Mouse (Mus musculus) embryonic facial prominence, embryonic 15.5 days (tissue): ENCODE measurements at regions not wholly inside any gene's neighbourhood (a gene's known extent, or its start where the extent isn't known, plus 50 kb on each side); places are given as distances from the start of the nearest gene placed in this dataset.

Experiments
- ATAC-seq: fragments of 200-750 bp; cut with Nextera tagmentation; 2 replicates; pipeline ENCODE4 v1.8.0; 2017; ENCODE audit warnings: low read depth, moderate TSS enrichment; ENCODE audit not compliant: insufficient number of reproducible peaks, low FRiP score, low TSS enrichment
- H3K27ac ChIP-seq: fragments of 300-500 bp; sonication (generic); replicated peaks from 2 replicates; pipeline ENCODE4 v1.5.1; 2015; ENCODE audit warnings: mild to moderate bottlenecking, inconsistent platforms
- H3K27me3 ChIP-seq: fragments of 300-500 bp; sonication (generic); 2 replicates; pipeline ENCODE4 v1.6.1; 2015; ENCODE audit warnings: inconsistent platforms
- H3K36me3 ChIP-seq: fragments of 300-500 bp; sonication (generic); 2 replicates; pipeline ENCODE4 v1.6.1; 2015; ENCODE audit warnings: mild to moderate bottlenecking, inconsistent platforms
- H3K4me1 ChIP-seq: fragments of 300-500 bp; sonication (generic); 2 replicates; pipeline ENCODE4 v1.6.1; 2015; ENCODE audit warnings: inconsistent platforms
- H3K4me2 ChIP-seq: fragments of 300-500 bp; sonication (generic); replicated peaks from 2 replicates; pipeline ENCODE4 v1.6.1; 2015; ENCODE audit warnings: mild to moderate bottlenecking, inconsistent platforms
- H3K4me3 ChIP-seq: fragments of 300-500 bp; sonication (generic); replicated peaks from 2 replicates; pipeline ENCODE4 v1.5.1; 2015; ENCODE audit warnings: mild to moderate bottlenecking, inconsistent platforms
- H3K9ac ChIP-seq: fragments of 300-500 bp; sonication (generic); 2 replicates; pipeline ENCODE4 v1.6.1; 2015; ENCODE audit warnings: inconsistent platforms
- H3K9me3 ChIP-seq: fragments of 300-500 bp; sonication (generic); replicated peaks from 2 replicates; pipeline ENCODE4 v1.6.1; 2016; ENCODE audit warnings: inconsistent platforms
- WGBS: fragments of 180-500 bp; shearing (Covaris S2); methylation state at CpG from one replicate; pipeline ENCODE4 v1.1.7; 2015; 5-methylcytosine and 5-hydroxymethylcytosine counted together

DNA sequence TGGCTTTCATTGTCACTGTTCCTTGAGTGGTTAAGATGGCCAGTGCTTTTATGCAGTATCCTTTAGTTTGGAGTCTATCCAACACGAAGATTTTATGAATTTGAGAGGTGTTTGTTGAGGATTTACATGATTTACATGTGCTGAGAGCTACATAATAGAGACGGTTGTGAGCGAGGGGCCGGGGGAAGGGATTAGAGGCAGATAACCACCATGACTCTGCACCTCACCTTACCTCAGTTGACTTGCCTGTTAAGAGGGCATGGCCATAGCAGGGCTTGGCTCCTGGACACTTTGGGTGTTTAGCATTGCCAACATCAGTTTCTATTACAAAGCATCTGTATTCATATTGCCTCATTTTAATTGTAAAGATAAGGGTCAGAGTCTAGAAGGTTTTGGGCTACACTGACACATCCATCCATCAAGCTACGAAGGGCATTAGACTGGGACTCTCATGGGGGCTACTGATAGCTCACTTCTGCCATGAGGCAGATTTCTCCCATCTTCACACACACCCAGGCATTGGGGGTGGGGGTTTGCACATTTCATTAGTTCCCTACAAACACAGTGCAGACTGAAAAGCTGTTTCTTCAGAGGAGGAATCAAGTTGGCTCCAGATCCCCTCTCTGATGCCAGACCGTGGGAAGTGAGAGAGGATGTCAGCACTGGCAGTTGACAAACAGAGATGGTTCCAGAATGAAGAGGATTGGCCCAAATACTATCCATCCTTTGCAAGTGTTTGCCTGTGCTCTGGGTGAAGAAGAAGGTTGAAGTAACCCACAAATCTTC is 139.9 kb downstream of the Gm11011 start:
- Histone ChIP-seq H3K27me3 (no peaks in the 10 kb centered on the region), H3K4me2 (no peak overlapping the region), H3K9me3 (no peaks in the 10 kb centered on the region), H3K36me3 (no peaks in the 10 kb centered on the region), H3K9ac (no peak overlapping the region), H3K4me3 (no peak overlapping the region), H3K4me1 (no peaks in the 10 kb centered on the region), H3K27ac (no peak overlapping the region)
- ATAC-seq = no peak
- WGBS = 80% methylated on average over 6 of the region's 6 CpGs

DNA sequence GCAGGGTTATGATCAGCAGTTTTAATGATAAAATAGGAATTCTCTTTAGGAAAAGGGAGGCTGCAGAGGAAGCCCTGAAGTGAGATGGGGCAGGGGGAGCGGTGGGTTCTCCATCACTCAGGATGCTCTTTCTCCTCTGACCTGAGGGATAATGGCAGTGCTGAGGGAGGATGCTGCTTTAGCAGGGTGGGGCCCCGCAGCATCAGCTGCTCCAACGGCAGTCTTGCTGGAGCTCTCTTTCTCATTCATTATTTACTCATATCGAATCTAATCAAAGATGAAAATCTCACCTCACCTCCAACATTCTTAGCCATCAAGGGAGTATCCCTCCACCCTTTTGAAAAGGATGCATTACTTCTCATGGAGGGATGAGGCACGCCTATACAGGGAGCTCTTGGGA is 141.7 kb downstream of the Gm11011 start:
- H3K9me3 ChIP-seq = no peaks in the 10 kb centered on the region
- H3K4me1 ChIP-seq = no peaks in the 10 kb centered on the region
- no peak overlapping the region for H3K27ac ChIP-seq
- no peak overlapping the region for H3K9ac ChIP-seq
- H3K36me3 ChIP-seq = no peaks in the 10 kb centered on the region
- no peak overlapping the region for H3K4me3 ChIP-seq
- no peak for ATAC-seq
- 79% methylated on average over 5 of the region's 5 CpGs for WGBS
- H3K27me3 ChIP-seq = no peaks in the 10 kb centered on the region
- no peak overlapping the region for H3K4me2 ChIP-seq

DNA sequence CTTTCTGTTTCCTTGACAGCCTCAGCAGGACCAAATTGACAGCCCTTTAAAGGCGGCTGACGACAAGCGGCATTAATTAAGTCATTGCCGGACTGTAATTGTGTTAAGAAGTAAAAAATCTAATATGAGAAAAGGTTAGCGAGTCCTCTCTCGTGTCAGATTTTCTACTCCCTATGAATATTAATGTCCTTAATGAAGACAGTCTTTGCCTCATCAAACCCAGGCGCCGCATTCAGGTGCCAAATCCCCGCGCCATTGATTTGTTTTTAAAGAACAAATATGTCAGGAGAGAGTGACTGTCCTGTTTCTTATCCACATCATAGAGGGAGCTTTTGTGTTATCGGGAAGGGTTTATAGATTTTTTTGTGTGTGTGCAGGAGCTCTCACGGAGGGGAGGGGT is 142.2 kb downstream of the Gm11011 start:
- no peaks in the 10 kb centered on the region for H3K36me3 ChIP-seq
- no peaks in the 10 kb centered on the region for H3K27me3 ChIP-seq
- no peak overlapping the region for H3K27ac ChIP-seq
- no peaks in the 10 kb centered on the region for H3K9me3 ChIP-seq
- no peak overlapping the region for H3K9ac ChIP-seq
- H3K4me2 ChIP-seq = no peak overlapping the region
- WGBS = 82% methylated on average over 12 of the region's 12 CpGs
- no peak overlapping the region for H3K4me3 ChIP-seq
- H3K4me1 ChIP-seq = no peaks in the 10 kb centered on the region
- ATAC-seq = no peak

DNA sequence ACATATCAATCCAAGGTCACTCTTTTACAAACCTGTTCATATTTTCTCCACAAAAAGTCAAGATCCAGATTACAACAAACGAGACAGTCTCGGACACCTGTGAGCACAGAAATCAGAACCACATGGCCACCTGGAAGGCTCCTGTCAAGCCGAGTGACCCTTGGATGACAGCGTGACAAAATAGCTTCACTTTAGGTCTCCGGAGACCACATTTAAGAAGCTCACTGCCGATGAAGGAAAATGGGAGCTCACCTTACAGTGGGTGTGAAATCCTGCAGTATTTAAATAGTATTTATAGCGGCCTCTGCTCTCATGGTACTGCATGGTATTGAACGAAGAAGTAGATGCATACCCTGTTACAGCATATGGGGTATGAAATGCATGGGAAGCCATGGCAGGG is 144.3 kb downstream of the Gm11011 start:
- Histone ChIP-seq H3K9me3 (no peaks in the 10 kb centered on the region), H3K27ac (no peak overlapping the region), H3K36me3 (no peaks in the 10 kb centered on the region), H3K27me3 (no peaks in the 10 kb centered on the region), H3K4me3 (no peak overlapping the region), H3K4me2 (no peak overlapping the region), H3K4me1 (no peaks in the 10 kb centered on the region), H3K9ac (no peak overlapping the region)
- no peak for ATAC-seq
- 72% methylated on average over 8 of the region's 8 CpGs for WGBS

DNA sequence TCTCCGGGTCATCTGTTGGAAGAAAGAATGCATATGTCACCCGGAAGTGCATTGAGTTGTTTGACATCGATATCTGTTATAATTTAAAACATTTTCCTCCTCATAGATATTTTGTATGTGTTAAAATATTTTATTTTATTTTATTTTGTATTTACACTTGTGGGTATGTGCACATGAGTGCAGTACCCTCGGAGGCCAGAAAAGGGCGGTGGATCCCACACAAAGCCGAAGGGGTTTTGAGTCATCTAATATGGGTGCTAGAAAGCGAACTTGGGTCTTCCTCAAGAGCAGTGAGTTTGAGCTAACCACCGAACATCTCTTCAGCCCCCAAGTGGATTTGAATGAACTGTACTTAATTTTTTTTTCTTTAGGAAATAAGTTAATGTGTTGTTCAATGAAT is 156.0 kb downstream of the Gm11011 start:
- Histone ChIP-seq H3K4me2 (no peak overlapping the region), H3K4me3 (no peak overlapping the region), H3K9me3 (no peaks in the 10 kb centered on the region), H3K27me3 (no peaks in the 10 kb centered on the region), H3K27ac (no peak overlapping the region), H3K4me1 (no peaks in the 10 kb centered on the region), H3K36me3 (no peaks in the 10 kb centered on the region), H3K9ac (no peak overlapping the region)
- ATAC-seq = no peak
- 91% methylated on average over 8 of the region's 8 CpGs for WGBS

DNA sequence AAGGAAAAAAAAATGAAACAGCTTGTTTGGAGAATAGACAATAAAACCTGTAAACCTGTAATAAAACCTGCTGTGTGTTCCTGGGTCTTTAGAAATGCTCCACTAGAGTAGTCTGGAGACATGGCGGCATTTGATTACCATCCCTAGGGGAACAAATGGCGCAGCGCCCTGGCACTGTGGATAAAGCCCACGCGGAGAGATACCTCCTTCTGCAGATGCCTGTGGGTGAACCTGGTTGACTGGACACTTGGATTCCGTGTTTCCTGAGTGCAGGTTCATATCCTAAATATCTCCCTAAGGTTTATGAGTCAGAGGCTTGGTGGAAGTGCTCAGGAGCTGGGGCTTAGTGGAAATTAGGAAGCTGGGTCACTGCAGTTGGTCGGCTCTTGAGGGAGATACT is 158.1 kb downstream of the Gm11011 start:
- Histone ChIP-seq H3K4me3 (no peak overlapping the region), H3K36me3 (no peaks in the 10 kb centered on the region), H3K9ac (no peak overlapping the region), H3K27me3 (no peaks in the 10 kb centered on the region), H3K4me2 (no peak overlapping the region), H3K9me3 (no peaks in the 10 kb centered on the region), H3K27ac (no peak overlapping the region), H3K4me1 (peaks cover 9% of the 10 kb centered on the region; the same call in 1 of the 2 replicates)
- WGBS = 84% methylated on average over 7 of the region's 7 CpGs
- no peak for ATAC-seq

DNA sequence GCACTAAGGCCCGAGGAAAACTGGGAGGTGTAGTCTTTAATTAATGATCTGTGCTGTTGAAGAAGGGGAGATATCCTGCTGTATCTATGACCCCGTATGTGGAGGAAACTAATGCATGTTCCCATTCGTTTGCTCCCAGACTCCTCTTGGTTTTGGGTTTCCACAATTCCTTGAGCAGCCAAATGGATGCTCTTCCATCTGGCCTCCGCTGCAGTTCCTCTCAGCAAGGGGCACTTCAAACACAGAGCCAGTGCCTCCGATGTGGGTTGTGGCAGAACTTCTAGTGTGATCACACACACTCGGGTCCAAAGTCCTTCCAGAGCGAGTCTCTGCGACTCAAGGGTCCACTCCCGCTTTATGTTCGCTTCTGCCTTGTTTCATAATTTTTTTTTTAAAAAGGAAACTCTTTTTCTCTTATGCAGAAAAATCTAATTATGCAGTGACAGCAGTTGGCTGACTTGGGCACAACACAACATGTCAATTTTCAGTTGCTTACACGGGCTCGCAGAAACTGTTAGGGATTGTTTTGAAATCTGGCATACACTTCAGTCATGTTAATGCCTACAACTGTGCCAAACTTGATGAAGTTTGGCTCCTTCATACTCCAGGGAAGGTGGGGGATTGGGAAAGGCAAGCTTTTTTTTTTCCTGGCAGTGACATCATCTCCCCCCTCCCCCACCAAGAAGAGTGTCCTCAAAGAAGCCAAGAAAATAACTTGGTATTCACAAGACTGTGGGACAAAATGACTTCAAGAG is 163.2 kb downstream of the Gm11011 start:
- peaks cover 9% of the 10 kb centered on the region; the same call in 1 of the 2 replicates for H3K4me1 ChIP-seq
- H3K9me3 ChIP-seq = no peaks in the 10 kb centered on the region
- WGBS = 48% methylated on average over 12 of the region's 12 CpGs
- peak overlapping the region; percentile 12; the same call in 1 of the 2 replicates for H3K27ac ChIP-seq
- no peaks in the 10 kb centered on the region for H3K27me3 ChIP-seq
- no peak overlapping the region for H3K9ac ChIP-seq
- no peaks in the 10 kb centered on the region for H3K36me3 ChIP-seq
- H3K4me3 ChIP-seq = no peak overlapping the region
- no peak for ATAC-seq
- H3K4me2 ChIP-seq = peak overlapping the region; percentile 8; the same call in 1 of the 2 replicates

DNA sequence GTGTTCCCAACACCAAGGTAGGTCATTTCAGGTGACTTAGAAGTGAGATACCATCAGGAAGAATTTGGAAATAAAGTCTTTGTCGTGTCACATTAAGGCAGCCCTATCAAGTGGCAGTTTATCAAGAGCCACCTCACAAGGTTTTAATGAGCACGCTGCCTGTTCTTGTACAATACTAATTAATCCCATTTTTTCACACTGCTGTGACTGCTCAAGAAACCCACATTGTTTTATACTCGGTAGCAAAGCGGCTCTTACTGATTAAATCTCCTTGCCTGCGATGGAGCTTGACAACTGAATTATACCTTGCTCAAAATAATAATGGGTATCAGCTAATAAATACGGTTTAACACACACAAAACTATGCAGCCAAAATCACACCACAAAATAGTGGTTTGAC is 175.2 kb downstream of the Gm11011 start:
- Histone ChIP-seq H3K36me3 (no peaks in the 10 kb centered on the region), H3K9me3 (no peaks in the 10 kb centered on the region), H3K27me3 (no peaks in the 10 kb centered on the region), H3K27ac (no peak overlapping the region), H3K4me1 (no peaks in the 10 kb centered on the region), H3K4me3 (no peak overlapping the region), H3K4me2 (no peak overlapping the region), H3K9ac (no peak overlapping the region)
- no peak for ATAC-seq
- 63% methylated on average over 6 of the region's 6 CpGs for WGBS

DNA sequence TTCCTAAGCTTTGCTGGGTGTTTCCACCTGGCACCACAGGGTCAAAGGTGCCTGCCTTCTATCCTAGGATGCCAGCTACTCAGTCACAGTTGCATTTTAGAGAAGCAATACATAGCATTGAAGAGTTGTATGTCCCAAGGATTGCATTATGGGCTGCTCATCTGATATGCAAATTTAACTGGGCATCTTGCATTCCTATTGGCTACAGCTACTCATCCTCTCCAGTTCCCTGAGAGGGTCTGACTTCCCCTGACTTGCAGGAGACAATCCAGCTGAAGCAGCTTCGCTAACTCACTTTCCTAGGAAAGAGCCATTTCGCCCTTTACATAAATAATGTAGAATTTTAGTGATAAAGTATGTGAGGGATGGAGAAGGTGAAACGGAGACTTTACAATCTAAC is 177.5 kb downstream of the Gm11011 start:
- Histone ChIP-seq H3K9ac (no peak overlapping the region), H3K4me3 (no peak overlapping the region), H3K36me3 (no peaks in the 10 kb centered on the region), H3K27me3 (no peaks in the 10 kb centered on the region), H3K4me1 (no peaks in the 10 kb centered on the region), H3K9me3 (no peaks in the 10 kb centered on the region), H3K4me2 (no peak overlapping the region), H3K27ac (no peak overlapping the region)
- WGBS = 53% methylated on average over 3 of the region's 3 CpGs
- ATAC-seq = no peak

DNA sequence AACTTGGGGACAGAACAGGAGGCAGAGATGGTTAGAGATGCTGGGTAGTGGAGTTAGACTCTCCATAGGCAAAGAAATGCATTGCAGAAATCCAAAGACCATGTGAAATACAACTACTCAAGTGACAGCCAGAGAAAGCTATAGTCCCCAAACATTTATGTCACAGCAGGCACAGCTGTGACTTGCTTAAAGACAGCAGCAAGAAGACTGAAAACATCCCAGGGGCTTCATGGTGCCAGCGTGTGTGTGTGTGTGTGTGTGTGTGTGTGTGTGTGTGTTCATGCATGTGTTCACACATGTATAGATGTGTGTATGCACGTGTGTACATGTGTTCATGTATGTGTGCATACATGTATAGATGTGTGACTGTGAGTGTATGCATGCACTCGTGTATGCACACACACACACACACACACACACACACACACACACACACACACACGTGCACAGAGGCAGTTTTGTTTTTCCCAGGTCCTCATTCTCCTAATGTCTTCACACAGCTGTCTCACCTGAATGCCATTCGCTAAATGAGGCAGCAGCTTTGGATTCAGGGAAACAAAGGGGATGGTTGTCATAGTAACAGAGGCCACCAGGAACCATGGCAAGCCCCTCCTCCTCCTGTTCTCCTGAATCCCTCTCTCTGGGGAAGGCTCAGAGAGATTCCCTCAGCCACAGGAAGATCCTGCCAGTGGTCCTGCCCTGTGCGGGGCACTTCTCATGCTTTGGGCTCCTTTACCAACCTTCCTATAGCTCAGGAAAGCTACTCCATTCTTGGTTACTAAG is 182.4 kb downstream of the Gm11011 start:
- H3K9me3 ChIP-seq = no peaks in the 10 kb centered on the region
- H3K36me3 ChIP-seq = no peaks in the 10 kb centered on the region
- 28% methylated on average over 6 of the region's 6 CpGs for WGBS
- H3K27ac ChIP-seq = no peak overlapping the region
- H3K4me3 ChIP-seq = no peak overlapping the region
- H3K4me2 ChIP-seq = no peak overlapping the region
- no peaks in the 10 kb centered on the region for H3K27me3 ChIP-seq
- H3K4me1 ChIP-seq = no peaks in the 10 kb centered on the region
- no peak for ATAC-seq
- H3K9ac ChIP-seq = no peak overlapping the region

DNA sequence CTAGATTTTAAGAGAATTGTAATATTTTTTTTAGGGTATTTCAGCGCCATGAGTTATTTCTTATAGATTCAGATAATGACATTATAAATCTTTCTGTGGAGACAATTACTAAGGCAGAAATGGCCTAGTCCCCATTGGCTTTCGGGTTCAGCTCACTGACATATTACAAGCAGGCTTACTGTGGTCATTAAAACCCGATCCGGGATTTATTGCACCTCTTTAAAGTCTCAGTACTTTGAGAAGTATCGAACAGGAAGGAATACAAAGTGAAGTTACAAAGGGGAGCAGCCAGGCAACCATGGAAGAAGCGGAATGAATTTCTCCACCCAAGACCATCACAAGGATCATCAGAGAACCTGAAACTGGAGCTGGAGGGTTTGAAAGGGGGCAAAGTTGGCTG is 189.8 kb downstream of the Gm11011 start:
- Histone ChIP-seq H3K9ac (no peak overlapping the region), H3K4me3 (no peak overlapping the region), H3K27ac (no peak overlapping the region), H3K9me3 (no peaks in the 10 kb centered on the region), H3K4me1 (no peaks in the 10 kb centered on the region), H3K36me3 (no peaks in the 10 kb centered on the region), H3K27me3 (no peaks in the 10 kb centered on the region), H3K4me2 (no peak overlapping the region)
- no peak for ATAC-seq
- 82% methylated on average over 6 of the region's 6 CpGs for WGBS
